Mouse (Mus musculus): ENCODE data around the gene Osbp2. TPM values are rescaled to one million over a fixed set of nuclear protein-coding genes. Genes with fewer than 3 reads are reported as not detected.

Gene Osbp2
- polyA plus RNA-seq, 1 experiment from 2014 or later, result 1.3 TPM

DNA sequence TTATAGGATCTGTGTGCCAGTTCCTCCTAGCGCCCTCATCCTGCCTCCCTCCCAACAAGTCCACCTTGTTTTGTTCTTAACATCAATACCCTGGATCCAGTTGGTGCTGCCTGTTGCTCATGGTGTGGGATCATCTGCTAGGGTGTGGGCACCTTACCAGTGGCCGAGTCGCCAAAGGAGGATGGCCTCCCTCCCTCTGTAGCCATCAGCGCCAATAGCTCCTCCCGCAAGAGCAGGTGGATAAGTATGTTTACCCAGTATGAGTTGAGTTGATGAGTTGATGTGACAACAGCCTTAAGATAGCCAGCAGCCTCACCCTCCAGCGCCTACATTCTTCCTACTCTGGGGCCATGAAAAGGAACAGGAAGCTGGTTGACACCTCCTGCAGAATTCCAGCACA is 36.6 kb upstream of the Osbp2 start:
- no peak overlapping the region for H3K4me3 ChIP-seq (replicated peaks)
- no peaks in the 10 kb centered on the region for H3K36me3 ChIP-seq
- no peaks in the 10 kb centered on the region for H3K9me3 ChIP-seq (replicated peaks)
- H3K27ac ChIP-seq (replicated peaks), result no peak overlapping the region
- H3K4me1 ChIP-seq, result 0 out of 2 replicates have a peak, but pooled peaks cover 2% of the 10 kb centered on the region
- WGBS, result 83% methylated on average over 6 of the region's 6 CpGs
- no peaks in the 10 kb centered on the region for H3K27me3 ChIP-seq
- H3K9ac ChIP-seq, result no peak overlapping the region
- no peak overlapping the region for H3K4me2 ChIP-seq (replicated peaks)
- ATAC-seq (ENCODE audit: insufficient number of reproducible peaks, low FRiP score, low TSS enrichment, low read depth), result no peak

DNA sequence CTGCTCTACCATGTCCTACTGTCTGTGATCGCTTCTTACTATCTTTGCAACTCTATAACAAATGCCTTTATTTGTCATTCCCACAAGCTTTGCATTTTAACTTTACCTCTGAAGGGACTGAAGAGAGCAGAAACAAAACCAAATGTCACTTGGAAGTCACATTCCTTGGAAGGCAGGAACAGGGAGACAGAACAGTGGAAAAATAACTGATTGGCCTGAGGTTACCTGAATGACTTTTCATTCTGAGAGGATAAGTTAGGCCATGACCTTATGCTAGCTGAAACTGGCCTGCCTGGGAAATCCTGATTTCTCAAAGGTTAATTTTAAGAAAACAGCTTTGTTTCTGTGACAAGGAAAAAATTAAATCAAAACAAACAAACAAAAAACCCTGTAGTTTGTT is 32.2 kb upstream of the Osbp2 start:
- Histone ChIP-seq H3K4me2 (replicated peaks) (no peak overlapping the region), H3K27ac (replicated peaks) (no peak overlapping the region), H3K4me3 (replicated peaks) (no peak overlapping the region), H3K27me3 (no peaks in the 10 kb centered on the region), H3K9ac (no peak overlapping the region), H3K4me1 (peaks cover 4% of the 10 kb centered on the region; the same call in 1 of the 2 replicates), H3K9me3 (replicated peaks) (no peaks in the 10 kb centered on the region), H3K36me3 (no peaks in the 10 kb centered on the region)
- no peak for ATAC-seq (ENCODE audit: insufficient number of reproducible peaks, low FRiP score, low TSS enrichment, low read depth)
- 92% methylated on average over 1 of the region's 1 CpGs for WGBS

DNA sequence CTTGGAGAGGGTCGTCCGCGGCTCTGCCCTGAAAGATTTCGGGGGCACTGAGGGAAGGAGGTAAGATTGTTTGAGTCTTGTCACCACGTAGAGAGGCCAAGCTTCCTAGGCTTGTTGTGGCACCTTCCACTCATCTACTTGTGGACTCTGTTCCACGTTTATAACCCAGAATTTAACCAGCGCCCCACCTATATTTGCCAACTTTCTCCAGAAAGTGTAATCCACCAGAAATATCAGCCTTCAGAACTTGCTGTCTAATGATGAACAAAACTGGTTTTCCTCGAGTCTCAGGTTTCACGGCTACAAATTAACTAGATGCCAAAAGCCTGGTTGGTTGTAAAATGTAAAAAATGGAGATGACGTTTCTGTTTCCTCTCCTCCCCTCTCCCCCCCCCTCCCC is 31.8 kb upstream of the Osbp2 start:
- Histone ChIP-seq H3K36me3 (no peaks in the 10 kb centered on the region), H3K9ac (peak overlapping the region; percentile 33; the same call in 1 of the 2 replicates), H3K4me1 (peaks cover 4% of the 10 kb centered on the region; the same call in 1 of the 2 replicates), H3K9me3 (replicated peaks) (no peaks in the 10 kb centered on the region), H3K27ac (replicated peaks) (peak overlapping the region; percentile 70), H3K4me2 (replicated peaks) (peak overlapping the region; percentile 93), H3K4me3 (replicated peaks) (peak overlapping the region; percentile 55), H3K27me3 (no peaks in the 10 kb centered on the region)
- ATAC-seq (ENCODE audit: insufficient number of reproducible peaks, low FRiP score, low TSS enrichment, low read depth), result no peak
- WGBS, result 4% methylated on average over 10 of the region's 10 CpGs

DNA sequence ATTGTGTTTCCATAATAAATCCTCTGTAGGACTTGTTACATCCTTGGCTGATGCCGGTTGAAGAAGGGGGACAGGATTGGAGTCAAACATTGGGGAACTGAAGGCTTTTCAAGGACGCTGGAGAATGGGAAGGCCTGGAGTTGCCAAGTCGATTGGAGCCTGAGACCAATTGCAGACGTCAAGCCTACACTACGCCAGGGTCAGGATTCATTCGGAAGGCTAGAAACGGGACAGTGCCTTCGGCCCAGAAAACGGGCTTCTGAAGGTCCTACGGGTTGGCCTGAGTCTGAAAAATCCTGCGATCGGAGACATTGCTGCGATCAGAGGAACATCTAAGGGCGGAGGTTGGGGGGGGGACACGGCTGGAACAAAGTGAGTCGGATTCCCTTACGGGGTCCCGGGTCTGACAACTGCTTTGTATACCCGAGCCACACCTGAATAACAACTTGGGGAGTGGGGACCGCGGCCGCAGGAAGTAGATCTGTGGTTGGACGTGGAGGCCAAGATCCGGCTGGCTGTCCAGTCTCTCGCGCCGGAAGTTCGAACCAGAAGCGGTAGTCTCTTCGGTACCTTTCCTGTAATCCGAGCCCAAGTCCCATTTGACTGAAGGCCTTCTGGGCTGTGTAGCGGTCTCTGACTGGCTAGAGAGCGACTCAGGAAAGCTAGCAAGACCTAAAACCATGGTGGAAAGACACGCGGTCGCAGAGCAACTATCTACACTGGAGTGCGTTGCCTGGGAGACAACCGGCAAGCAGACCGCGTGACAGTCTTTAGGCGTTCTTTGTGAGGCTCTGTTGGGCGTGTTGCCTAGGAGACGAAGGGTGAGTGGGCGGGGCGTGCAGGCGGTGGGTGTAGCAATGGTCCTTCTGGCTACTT is 30.9 kb upstream of the Osbp2 start, which contains the start of the genes 4921536K21Rik and Dusp18:
Gene 4921536K21Rik (minus strand): TSS at position 693 of the 876 bp plus-strand sequence.
Gene Dusp18 (plus strand): TSS at position 835 of the 876 bp plus-strand sequence.
- H3K9me3 ChIP-seq (replicated peaks), result no peaks in the 10 kb centered on the region
- H3K4me3 ChIP-seq (replicated peaks), result peak within 1 kb of the TSS; percentile 55
- H3K27me3 ChIP-seq, result no peaks in the 10 kb centered on the region
- 3% methylated on average over 46 of the region's 46 CpGs for WGBS
- peaks cover 4% of the 10 kb centered on the region; the same call in 1 of the 2 replicates for H3K4me1 ChIP-seq
- H3K27ac ChIP-seq (replicated peaks), result peak within 1 kb of the TSS; percentile 70
- H3K9ac ChIP-seq, result peak within 1 kb of the TSS; percentile 33
- ATAC-seq (ENCODE audit: insufficient number of reproducible peaks, low FRiP score, low TSS enrichment, low read depth), result peak; percentile 94
- peak within 1 kb of the TSS; percentile 93 for H3K4me2 ChIP-seq (replicated peaks)
- no peaks in the 10 kb centered on the region for H3K36me3 ChIP-seq

DNA sequence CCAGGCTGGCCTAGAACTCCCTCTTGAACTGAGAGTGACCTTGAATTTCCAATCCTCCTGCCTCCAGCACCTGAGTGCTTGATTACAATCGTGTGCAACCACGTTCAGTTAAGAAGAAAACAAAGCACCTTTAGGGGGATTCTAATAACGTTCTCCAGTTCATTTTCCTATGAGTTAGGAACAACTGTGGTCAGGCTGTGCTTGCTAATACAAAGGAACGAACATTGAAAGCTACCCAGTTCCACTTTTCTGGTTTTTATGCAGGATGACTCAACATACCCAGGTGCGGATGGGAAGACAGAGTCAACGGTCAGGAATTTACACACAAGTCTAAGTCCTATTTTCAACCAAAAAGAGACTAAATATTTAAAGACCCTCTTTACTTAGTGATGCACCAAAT is 30.3 kb upstream of the Osbp2 start:
- Histone ChIP-seq H3K4me2 (replicated peaks) (no peak overlapping the region), H3K4me1 (peaks cover 4% of the 10 kb centered on the region; the same call in 1 of the 2 replicates), H3K9me3 (replicated peaks) (no peaks in the 10 kb centered on the region), H3K9ac (no peak overlapping the region), H3K36me3 (no peaks in the 10 kb centered on the region), H3K27me3 (no peaks in the 10 kb centered on the region), H3K4me3 (replicated peaks) (no peak overlapping the region), H3K27ac (replicated peaks) (no peak overlapping the region)
- ATAC-seq (ENCODE audit: insufficient number of reproducible peaks, low FRiP score, low TSS enrichment, low read depth), result no peak
- WGBS, result 82% methylated on average over 6 of the region's 6 CpGs

DNA sequence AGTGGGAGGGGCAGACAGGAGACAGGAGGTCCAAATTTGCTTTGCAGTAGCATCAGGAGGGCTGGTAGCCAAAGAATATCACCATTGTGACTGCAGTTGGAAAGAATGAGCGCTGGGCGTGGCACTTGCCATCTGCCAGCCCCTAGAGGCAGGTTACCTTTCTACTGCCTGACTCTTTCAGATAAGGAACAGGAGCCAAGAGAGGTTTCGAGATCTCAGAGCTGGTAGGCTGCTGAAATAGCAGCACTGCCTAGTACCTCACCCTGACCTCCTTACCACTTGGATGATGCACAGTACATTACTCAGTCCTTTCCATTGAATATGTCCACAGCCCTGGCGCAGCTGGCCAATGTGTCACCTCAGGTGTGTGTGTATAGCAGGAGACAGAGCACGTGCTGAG is 23.6 kb upstream of the Osbp2 start:
- 72% methylated on average over 5 of the region's 5 CpGs for WGBS
- H3K4me1 ChIP-seq, result no peaks in the 10 kb centered on the region
- no peak overlapping the region for H3K9ac ChIP-seq
- no peak overlapping the region for H3K27ac ChIP-seq (replicated peaks)
- H3K4me2 ChIP-seq (replicated peaks), result no peak overlapping the region
- ATAC-seq (ENCODE audit: insufficient number of reproducible peaks, low FRiP score, low TSS enrichment, low read depth), result no peak
- H3K36me3 ChIP-seq, result no peaks in the 10 kb centered on the region
- no peaks in the 10 kb centered on the region for H3K9me3 ChIP-seq (replicated peaks)
- no peak overlapping the region for H3K4me3 ChIP-seq (replicated peaks)
- H3K27me3 ChIP-seq, result no peaks in the 10 kb centered on the region

DNA sequence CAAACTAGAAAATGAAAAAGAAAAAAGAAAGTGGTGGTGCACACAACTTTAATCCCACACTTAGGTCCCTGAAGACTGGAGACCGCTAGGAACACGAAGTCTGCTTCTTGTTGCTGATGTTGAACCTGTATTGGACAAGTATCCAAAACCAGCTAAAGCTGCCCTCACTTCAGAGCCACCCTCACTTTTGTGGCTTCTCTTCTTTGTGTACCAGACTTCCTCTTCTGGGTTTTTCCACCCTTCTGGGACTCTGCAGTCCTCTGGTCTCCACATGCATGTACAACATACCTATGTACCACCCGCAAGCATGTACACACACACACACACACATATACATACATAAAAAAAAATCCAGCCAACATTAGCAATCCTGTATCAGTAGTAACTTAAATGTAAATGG is 20.0 kb upstream of the Osbp2 start:
- WGBS, result 83% methylated on average over 3 of the region's 3 CpGs
- Histone ChIP-seq H3K9ac (no peak overlapping the region), H3K27ac (replicated peaks) (no peak overlapping the region), H3K4me2 (replicated peaks) (no peak overlapping the region), H3K4me3 (replicated peaks) (no peak overlapping the region), H3K27me3 (no peaks in the 10 kb centered on the region), H3K36me3 (no peaks in the 10 kb centered on the region), H3K9me3 (replicated peaks) (no peaks in the 10 kb centered on the region), H3K4me1 (no peaks in the 10 kb centered on the region)
- ATAC-seq (ENCODE audit: insufficient number of reproducible peaks, low FRiP score, low TSS enrichment, low read depth), result no peak

DNA sequence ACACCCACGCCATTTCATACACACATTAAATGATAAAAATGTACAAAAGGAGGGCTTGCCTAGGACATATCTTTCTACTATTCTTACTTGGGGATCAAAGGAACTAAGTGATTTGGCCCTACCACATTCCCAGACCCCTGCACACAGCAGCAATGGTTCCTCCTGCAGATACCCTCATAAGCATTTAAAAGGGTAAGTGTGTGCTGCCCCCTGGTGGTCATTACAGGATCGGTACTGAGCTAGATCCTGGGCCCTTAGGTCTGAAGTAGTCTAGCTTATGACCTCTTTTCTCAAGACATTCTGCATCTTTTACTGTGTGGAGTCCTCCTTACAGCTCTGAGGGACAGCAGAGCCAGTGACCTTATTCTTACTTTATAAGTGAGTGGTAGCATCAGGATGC is 16.1 kb upstream of the Osbp2 start:
- H3K4me1 ChIP-seq, result no peaks in the 10 kb centered on the region
- no peak overlapping the region for H3K4me2 ChIP-seq (replicated peaks)
- H3K27ac ChIP-seq (replicated peaks), result no peak overlapping the region
- no peak overlapping the region for H3K4me3 ChIP-seq (replicated peaks)
- 0 out of 2 replicates have a peak, but pooled peaks cover 6% of the 10 kb centered on the region for H3K27me3 ChIP-seq
- 32% methylated on average over 2 of the region's 2 CpGs for WGBS
- ATAC-seq (ENCODE audit: insufficient number of reproducible peaks, low FRiP score, low TSS enrichment, low read depth), result no peak; the same call in 1 of the 2 replicates
- no peaks in the 10 kb centered on the region for H3K36me3 ChIP-seq
- H3K9me3 ChIP-seq (replicated peaks), result no peaks in the 10 kb centered on the region
- no peak overlapping the region for H3K9ac ChIP-seq

DNA sequence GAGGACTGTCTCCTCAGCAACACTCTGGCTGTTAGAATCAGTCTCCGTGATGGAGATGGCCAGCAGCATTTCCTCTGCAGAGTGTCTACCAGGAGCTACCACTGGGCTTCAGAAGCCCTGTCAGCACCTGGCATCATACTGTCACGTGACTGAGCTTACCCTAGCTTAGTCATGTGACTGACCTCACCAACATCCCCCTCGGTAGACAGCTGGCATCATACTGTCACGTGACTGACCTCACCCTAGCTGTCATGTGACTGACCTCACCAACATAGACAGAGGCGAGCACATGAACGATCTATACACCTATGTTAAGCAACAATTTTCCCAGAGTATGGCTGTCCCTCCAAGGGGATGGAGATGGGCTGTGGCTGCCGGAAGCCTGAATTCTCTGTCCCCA is 15.0 kb upstream of the Osbp2 start:
- no peaks in the 10 kb centered on the region for H3K36me3 ChIP-seq
- no peaks in the 10 kb centered on the region for H3K9me3 ChIP-seq (replicated peaks)
- H3K4me1 ChIP-seq, result no peaks in the 10 kb centered on the region
- no peak overlapping the region for H3K4me2 ChIP-seq (replicated peaks)
- H3K9ac ChIP-seq, result no peak overlapping the region
- WGBS, result 72% methylated on average over 7 of the region's 7 CpGs
- no peak for ATAC-seq (ENCODE audit: insufficient number of reproducible peaks, low FRiP score, low TSS enrichment, low read depth)
- H3K4me3 ChIP-seq (replicated peaks), result no peak overlapping the region
- H3K27me3 ChIP-seq, result 0 out of 2 replicates have a peak, but pooled peaks cover 6% of the 10 kb centered on the region
- no peak overlapping the region for H3K27ac ChIP-seq (replicated peaks)

DNA sequence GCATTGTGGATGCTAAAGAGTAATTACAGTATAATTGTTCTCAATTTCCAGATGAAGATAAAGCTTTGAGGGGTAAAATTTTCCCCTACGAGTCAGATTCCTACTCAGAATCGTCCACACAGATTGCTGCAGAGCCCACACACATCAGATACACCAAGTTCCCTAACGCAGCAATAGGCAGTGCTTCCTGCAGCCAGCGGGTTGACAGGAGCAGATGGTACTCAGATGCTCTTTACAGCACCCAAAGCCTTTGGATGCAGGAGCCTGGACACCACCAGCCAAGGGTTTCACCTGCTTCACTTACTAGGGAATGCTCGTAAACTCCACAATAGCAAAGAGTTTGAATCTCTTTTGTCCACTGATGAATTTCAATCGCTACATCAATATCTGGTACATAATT is 12.7 kb upstream of the Osbp2 start:
- no peak overlapping the region for H3K4me2 ChIP-seq (replicated peaks)
- H3K4me3 ChIP-seq (replicated peaks), result no peak overlapping the region
- no peak overlapping the region for H3K27ac ChIP-seq (replicated peaks)
- no peaks in the 10 kb centered on the region for H3K9me3 ChIP-seq (replicated peaks)
- 65% methylated on average over 6 of the region's 6 CpGs for WGBS
- 0 out of 2 replicates have a peak, but pooled peaks cover 6% of the 10 kb centered on the region for H3K27me3 ChIP-seq
- H3K9ac ChIP-seq, result no peak overlapping the region
- no peak for ATAC-seq (ENCODE audit: insufficient number of reproducible peaks, low FRiP score, low TSS enrichment, low read depth)
- H3K4me1 ChIP-seq, result no peaks in the 10 kb centered on the region
- no peaks in the 10 kb centered on the region for H3K36me3 ChIP-seq

DNA sequence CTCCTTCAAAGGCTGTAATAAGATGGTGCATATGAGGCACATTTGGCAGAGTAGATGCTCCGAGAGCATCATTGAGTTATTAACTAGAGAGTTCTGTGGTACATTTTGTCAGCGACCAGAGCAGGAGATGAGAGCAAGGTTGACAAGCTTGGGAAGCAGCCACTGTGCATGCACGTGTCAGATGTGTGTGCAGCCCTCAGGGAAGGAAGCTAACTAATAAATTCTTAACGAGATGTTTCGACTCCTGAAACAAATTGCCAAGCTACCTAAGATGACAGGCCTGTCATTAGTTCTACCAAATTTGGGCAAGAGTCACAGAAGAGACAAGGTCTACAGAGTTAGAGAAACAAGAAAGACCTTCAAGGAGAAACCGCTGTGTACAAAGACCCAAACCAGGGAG is 640 bp upstream of the Osbp2 start:
- peaks cover 16% of the 10 kb centered on the region; the same call in 1 of the 2 replicates for H3K27me3 ChIP-seq
- no peak overlapping the region for H3K27ac ChIP-seq (replicated peaks)
- WGBS, result 24% methylated on average over 6 of the region's 6 CpGs
- no peak overlapping the region for H3K9ac ChIP-seq
- ATAC-seq (ENCODE audit: insufficient number of reproducible peaks, low FRiP score, low TSS enrichment, low read depth), result no peak
- no peaks in the 10 kb centered on the region for H3K9me3 ChIP-seq (replicated peaks)
- peak overlapping the region; percentile 92 for H3K4me2 ChIP-seq (replicated peaks)
- peaks cover 12% of the 10 kb centered on the region for H3K4me1 ChIP-seq
- H3K36me3 ChIP-seq, result no peaks in the 10 kb centered on the region
- H3K4me3 ChIP-seq (replicated peaks), result peak overlapping the region; percentile 53

All from embryonic facial prominence, embryonic 15.5 days (tissue).